Mouse (Mus musculus) B cell, adult 62 days (primary cell): ENCODE results near the gene Stx8. TPM values are rescaled to one million over a fixed set of nuclear protein-coding genes. Genes with fewer than 3 reads are reported as not detected.

Experiments
- total RNA-seq: library from RNA; stranded (reverse); gene quantifications from 4 replicates; pipeline ENCODE4 v1.2.4, GENCODE M21; 2023

Stx8 gene
- total RNA-seq: 31.2 to 35.5 TPM (median 33.8 TPM) in 4 replicates

DNA sequence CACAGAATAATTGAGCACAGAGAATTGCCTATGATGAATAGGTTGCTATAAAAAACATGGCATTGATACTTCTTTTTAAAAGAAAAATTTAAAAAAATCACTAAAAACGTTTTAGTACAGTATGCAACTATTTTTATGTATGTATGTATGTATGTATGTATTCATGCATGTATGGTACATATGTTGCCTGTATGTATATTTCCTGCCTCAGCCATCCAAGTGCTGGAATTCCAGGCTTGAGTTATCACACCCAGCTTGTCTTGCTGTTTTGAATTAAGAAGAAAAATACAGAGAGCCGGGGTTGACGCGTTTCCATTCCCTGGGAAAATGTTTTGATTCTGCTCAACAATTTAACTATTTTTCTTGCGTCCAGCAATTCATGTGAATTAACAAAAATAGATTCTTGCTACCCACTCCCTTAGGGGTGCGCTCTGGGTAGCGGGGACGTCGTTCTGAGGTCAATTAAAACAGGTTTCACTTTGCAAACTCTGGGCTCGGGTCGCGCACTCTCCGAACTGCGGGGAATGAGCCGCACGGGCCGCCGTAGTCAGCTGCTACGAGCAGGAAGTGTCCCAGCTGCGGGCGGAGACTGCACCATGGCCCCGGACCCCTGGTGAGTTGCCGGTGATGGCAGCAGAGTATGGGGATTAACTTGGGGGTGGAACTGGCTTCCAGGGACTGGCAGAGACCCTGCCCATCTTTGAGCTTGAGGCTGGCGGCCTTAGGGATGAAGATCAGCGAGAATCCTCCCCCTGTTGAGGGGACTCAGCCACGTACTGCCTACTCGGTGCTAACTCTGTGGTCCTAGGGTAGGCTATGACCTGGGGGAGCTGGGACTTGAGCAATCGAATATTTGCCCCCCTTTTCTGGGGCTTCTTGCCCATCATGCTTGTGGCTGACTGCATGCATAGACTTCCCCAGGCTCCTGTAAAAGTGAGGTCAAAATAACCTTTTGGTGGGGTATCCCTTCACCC, at the start of gene Stx8:
Gene Stx8, plus strand, starts transcription at position 289 of the 974 bp plus-strand sequence.

DNA sequence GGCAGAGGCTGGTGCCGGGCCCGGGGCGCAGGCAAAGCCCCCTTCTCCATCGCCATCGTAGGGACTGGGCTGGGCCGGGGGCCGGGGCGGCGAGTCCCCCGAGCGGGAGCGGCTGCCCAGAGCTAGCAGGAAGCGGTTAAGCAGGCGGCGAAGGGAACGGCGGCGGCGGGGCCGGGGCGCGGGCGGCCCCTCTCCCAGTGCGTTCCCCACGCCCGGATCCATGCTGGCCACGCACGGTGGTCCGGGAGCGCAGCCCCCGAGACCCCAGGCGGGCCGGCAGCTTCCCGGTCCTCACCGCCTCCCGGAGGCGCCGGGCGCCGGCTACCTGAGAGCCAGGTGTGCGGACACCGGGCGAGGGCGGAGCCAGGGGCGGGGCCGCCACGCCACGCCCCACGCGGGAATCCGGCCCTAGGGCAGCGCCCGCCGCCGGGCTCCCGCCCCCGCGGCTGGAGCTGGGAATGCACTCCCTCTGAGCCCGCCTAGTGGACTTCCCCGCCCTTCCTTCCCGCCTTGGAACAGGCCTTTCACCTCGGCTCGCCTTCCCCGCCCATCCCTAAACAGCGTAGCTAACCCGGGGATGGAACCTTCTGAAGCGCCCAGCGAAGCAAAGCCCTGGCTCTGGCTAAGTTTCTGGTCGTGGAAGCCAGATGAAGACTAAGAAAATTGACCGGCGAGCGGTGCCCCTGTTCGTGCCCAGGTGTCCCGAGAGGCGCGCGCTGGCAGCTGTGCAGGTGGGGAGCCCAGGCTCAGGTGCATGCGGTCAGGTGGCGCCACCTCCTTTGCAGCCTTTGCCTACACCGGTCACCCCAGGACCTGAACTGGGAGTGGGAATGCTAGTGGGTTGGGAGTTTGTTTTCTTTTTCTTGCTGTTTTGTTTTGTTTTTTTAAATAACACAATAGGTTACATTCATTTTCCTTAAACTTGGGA, 43.9 kb upstream of the Stx8 start, which contains the start of gene Usp43:
Gene Usp43, minus strand, starts transcription at position 327 of the 928 bp plus-strand sequence.

GRCm38 (mm10) chr11:67965242-67965883, 630 bp upstream of the Stx8 start, which contains the start of gene Cfap52:
Cfap52 (minus strand) TSS chr11:67965651.

Other genes starting within 250 kb of the Stx8 start
- gene Glp2r, start 195.0 kb upstream of the Stx8 start, total RNA-seq: not detected in 4 replicates
- gene Gsg1l2, start 191.6 kb upstream of the Stx8 start, total RNA-seq: not detected in 4 replicates
- not detected in 4 replicates for gene Dhrs7c, start 168.0 kb upstream of the Stx8 start, total RNA-seq
- gene Usp43, start 44.0 kb upstream of the Stx8 start, total RNA-seq: 0.24 TPM in 1 of 4 replicates, not detected in the others
- gene Cfap52, start 542 bp upstream of the Stx8 start, total RNA-seq: not detected in 4 replicates